Mouse (Mus musculus): ENCODE measurements around the gene Evx2.

- TF ChIP-seq CTCF (IDR thresholded peaks at IDR 0.05; ENCODE audit: low read depth, low read length) (no peak), POLR2A (IDR thresholded peaks at IDR 0.05; ENCODE audit: borderline replicate concordance, low read depth, low read length) (no peak)
Observed at GRCm38 (mm10) chr2:74604011-74604410, 55.3 kb downstream of the Evx2 start.
